Mouse (Mus musculus) spleen, postnatal 36 days (tissue): ENCODE results near the gene Msi2.

Experiments used
- DNase-seq, 2 experiments: peaks; one replicate each; pipeline ENCODE4 v3.0.0; 2022; ENCODE audit warnings: low spot score in 2 of 2, mixed read lengths in 1 of 2

Msi2 gene

DNA sequence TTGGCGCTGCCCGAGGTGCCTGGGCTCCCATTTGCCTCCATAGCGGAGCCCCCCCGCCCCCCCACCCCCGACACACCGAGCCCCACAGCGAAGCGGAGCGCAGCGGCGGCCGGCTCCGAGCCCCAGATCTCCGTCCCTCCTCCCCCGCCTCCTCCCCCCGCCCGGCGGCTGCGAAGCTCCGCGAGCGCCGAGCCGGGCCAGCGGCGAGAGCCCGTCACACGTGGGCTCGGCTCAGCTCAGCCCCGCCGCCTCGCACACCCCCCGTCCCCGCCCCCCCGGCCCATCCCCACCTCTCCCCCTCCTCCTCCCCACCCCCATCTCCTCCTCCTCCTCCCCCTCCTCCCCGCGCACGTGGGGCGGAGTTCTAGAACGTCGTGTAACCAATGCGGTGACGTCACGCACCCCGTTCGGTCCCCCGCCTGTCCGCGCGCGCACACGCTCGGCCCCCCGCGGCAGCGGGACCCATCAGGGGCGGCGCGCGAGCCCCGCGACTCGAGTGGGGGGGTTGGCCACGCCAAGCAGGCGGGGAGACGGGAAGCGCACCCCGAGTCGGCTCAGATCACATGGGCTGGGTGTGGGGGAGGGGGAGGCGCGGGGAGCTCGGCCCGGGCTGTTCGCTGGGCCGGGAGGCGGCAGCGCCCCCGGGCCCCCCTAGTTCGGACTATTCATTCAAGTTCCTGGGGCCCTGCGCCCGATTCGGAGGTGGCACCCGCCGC lies at the start of gene Msi2:
TSS of gene Msi2 (minus strand) at position 464 of the 716 bp plus-strand sequence.
- peak; percentile 90 to 93 for DNase-seq

DNA sequence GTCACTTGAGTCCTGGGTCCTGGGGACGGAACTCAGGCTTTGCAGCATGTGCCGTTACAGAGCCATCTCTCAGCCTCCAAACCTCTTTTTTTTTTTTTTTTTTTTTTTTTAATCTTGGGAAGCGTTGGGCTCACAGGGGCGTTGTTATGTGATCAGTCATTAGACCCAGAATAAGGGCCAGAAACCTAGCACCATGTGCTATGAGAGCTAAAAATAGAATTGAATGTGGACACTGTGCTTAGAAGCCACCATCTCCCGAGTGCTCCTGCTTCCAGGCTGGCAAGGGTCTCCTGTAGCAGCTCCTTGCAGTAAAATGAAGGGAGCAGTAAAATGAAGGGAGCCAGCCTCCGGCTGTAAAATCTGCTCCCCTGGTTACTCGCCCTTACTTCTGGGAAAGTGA lies 47.3 kb upstream of the Msi2 start:
- DNase-seq = no peak

DNA sequence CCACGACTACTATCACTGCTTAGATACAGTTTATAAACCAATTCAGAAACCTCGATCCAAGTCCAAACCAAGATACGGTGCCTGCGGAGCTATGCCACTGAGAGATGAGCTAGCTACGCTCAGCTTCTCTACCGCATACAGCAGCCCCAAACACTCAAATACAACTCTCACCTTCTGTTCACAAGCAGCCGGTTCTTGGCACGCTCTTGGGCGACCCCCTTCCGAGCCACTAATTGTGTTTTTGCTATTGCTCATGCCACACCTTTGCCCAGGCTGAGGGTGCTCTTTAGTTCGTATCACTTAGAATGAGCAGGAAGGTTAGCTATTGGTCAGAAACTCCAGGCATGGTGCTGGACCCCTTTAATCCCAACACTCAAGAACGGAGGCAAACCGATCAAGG lies 45.1 kb upstream of the Msi2 start:
- no peak for DNase-seq

DNA sequence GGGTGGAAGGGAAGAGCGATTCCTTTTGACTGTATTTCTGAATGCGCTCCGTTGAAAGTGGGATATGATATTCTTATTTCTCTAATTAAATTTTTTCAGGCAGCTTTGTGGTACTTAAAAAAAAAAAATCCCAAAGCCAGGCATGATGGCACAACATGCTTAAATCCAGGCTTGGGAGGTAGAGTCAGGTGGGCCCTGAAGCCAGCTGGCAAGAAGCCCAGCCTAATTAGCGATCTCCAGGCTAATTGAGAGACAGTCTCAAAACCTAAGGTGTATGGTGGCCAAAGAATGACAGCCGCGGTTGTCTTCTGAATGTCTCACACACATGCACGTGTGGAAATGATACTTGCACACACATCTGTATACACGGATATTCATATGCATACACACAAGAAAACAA lies 41.2 kb upstream of the Msi2 start:
- DNase-seq = no peak

DNA sequence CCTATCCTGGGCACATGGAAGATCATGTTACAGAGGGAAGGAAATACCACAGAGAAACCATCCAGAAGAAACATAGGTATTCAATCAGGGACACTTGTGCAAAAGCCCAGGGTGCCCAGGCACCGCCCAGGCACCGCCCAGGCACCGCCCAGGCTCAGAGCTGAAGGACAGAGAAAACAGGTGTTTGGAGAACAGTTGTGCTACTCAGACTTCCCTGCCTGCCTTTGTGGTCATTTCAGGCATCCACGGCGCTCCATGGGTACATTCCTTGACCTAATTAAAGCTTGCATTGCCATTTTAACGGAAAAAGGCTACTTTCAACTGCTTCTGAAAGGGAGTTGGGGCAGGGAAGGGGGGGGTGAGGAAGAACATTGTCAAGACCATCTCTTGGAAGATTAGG lies 40.1 kb upstream of the Msi2 start:
- no peak for DNase-seq

GRCm38 (mm10) chr11:88745306-88745705 lies 27.0 kb upstream of the Msi2 start:
- DNase-seq = no peak

DNA sequence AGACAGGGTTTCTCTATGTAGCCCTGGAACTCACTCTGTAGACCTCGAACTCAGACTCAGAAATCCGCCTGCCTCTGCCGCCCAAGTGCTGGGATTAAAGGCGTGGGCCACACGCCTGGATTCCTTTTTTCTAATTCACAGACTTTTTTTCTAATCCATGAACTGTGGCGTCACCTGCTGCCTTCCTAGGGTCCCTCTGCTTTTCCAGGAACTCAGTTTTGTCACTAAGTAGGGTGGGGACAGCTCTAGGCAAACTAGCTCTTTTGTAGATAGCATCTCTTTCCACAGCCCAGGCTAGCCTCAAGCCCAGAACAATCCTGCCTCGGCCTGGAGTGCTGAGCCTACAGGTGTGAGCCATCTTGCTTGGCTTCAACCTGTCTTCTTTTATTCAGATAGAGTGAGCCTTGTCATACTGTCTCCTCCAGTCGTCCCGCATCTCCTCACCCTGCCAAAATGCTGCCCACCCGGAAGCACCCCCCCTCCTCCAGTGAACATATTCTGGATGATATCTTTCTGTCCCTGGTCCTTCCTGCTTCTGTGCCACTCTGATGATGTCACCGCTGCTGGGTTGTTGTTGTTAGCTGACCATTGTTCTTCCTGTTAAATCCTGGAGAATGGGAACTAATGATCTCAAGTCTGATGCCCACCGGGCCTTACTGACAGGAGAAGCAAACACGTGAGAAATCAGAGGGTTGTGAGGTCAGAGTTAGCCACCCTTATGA lies 21.4 kb upstream of the Msi2 start:
- DNase-seq = no peak

DNA sequence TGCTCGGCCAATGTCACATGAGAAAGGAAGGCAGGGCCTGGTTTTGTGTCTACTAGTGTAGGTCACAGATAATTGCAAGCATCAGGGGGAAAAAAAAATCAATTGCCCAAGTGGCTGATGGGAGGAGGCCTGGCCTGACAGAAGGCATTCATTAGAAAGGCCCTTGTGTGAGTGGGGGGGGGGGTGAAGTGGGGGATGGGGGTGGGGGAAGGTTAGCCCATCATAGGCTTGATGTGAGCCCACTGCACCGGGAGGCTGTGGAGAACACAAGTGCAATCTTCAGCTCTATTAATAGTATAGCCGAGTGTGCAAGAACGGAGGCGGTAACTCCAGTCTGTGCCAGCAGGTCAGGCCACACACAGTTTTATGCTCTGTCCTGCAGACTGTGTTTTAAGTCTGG lies 11.1 kb upstream of the Msi2 start:
- no peak for DNase-seq

DNA sequence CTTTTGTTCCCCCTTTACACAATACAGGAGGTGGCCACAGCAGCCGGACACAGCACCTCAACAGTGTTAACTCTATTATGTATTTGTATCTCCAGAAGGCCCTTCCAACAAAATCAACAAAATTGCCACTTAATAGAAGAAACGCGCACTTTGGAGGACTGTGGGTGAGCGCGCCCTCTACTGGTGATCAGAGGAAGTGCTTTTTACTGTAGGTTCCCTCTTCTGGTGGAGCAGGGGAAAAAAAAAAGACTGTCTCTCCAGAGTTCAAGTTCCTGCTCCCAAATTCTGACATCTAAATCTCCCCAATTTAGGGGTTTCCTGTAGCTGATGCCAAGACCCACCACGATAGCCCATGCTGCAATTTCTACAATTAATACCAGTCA lies 10.2 kb upstream of the Msi2 start:
- peak; percentile 58 to 70 for DNase-seq

DNA sequence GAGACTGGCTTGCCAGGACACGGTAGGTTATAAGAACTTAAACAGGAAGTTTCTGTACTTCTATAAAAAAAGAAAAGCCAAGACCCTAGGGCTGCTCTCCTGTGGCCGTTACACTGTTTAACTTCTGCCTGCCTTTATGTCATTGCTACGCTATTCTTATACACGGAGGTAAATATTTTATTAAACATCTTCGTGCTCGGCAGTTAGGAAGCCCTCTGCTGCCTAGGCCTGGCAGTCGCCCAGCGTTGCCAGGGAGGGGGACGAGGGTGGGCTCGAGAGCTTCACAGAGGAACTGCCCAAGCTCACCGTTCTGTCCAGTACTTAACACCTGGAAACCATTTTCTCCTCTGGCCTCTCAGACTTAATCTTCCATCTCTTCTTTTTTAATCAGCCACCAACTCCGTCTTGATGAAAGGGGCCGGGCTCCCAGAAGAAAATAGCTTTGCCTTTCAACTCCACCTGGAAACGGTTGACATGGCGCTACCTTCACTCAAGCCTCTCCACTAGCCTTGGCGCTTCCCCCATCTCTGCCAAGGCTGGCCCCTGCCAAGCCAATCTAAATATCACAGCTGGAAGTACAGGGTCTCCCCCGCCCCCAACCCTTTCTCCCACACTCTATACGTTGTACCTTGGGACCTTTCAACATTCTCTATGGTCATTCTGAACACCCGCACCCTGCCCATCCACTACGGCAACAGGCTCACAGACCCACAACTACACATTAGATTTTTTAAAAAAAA lies 9.6 kb upstream of the Msi2 start:
- DNase-seq = no peak

DNA sequence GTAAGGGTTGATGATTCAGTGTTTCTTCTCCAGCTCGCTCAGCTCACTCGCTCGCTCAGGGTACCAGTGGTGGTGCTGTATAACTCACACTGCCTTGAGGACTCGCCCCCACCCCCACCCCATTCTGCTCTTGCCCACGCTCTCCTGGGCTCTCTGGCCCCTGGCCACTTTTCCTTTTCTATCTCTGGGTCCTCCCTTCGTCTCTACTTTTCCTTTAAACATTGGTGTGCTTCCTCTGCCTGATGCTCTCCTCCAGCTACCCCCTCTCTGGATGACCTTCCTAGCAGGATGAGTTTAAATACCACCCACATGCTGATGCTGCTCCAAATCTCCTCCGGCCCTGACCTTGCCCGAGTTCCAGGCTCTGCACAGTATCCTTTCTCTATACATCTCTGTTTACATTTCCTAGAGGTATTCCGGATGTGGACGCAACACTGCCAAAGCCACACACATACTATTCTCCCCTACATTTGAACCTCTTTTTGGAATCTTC lies 2.9 kb upstream of the Msi2 start:
- no peak for DNase-seq

DNA sequence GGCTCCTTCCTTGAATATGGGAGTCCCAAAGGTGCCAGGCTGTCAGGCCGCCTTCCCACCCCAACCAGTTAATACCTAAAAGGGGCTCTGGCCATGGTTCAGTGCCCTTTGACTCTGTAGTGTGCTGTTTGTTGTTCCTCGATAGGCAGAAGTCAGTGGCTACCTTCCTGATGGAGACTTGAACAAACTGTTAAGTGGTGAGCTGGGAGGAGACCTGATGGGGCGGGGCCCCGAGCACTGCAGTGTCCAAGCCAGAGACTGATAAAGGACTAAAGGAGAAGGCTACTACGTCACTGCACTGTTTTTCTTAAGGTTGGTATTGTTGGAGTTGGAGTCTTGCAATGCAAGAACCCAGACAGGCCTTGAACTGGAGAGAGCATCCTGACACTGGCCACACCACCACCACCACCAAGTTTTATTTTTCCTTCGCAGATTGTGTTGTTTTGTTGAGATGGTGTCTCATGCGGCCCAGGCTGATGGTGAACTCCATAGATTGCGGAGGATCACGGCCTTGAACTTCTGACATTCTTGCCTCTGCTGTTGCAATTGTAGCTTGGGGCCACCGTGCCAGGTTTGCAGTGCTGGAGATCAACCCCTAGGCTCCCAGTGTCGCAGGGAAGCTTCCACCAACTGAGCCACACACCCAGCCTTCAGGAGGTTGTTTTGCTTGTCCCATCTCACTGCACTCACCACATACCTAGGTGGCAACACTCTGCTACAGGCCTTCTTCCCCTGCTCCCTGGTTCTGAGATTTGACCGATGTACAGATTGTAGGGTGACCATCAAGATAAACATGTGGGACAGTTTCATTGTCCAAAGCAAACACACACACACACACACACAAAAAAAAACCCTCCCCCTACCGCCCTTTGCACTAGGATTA lies 2.2 kb upstream of the Msi2 start:
- no peak for DNase-seq

DNA sequence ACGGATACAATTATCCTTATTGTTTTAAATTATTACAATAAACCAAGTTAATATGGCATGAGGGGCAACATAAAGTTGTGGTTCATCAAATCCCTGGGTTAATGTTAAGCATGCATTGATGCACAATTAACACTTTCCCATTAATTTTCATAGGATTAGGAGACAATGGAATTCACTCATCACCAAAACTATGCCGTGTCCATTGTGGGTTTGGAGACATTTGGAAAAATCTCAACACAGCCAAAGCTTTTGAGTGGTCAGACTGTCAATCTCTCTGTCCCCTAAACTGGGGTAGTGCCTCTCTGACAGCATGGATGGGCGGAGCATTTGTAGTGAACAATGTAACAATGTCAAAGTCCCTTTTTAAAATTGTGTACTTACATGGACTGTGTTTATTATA lies 1.3 kb upstream of the Msi2 start:
- DNase-seq = no peak

DNA sequence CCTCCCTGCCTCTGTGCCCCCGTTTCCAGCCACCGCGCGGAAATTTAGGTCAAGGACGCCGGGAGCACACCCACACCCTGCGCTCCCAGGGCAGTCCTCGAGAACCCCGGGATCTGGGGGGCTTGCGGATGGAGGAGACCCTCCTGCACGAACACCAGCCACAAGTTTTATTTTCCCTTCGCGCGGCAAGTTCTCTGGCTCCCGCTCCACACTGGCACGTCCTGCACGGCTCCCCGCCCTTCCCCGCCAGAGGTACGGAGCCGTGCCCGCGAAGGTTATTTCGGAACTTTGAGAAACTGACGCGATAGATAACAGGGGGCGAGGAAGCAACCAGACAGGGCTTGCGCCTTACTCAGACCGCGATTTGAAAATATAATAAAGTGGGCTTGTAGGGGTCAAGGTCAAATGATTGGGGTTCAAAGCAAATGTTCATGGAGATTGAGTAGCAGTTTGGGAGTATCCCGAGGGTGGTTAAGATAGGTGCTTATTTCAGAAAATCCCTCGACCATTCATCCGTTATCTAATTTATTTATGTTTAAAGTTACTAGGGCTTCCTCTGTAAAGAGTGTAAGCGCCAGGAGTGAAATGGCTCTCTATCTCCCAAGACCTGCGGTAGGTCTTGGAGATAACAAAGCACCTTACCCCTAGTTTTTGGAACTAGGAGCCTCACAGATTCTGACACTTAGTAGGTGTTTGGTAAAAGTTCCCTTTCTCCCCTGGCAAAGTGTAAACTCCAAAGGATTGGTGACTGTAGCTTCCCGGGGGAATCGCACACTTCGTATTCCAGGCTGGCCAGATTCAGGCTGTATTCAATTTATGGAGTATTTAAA lies 668 bp upstream of the Msi2 start:
- peak in 1 of 2 experiments; percentile 48 for DNase-seq

DNA sequence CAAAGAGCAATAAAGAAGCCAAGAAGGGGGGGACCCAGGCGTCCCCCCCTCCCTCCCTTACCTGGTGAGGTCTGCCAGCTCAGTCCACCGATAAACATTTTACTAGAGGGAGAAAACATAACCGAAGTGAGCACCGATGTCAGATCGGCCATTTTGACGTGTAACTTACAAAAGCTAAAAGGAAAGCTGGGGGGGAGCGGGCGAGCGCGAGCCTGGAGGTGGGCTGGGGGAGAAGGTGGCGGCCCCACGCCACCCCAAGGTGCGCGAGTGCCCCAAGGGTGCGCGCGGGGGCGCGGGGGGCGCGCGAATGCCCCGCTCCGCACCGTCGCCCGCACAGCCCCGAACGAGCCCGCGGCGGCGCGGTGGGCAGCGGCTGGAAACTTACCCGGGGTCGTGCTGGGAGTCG lies 666 bp downstream of the Msi2 start:
- no peak for DNase-seq

- DNase-seq = no peak
Measured at GRCm38 (mm10) chr11:88717016-88717643, 1.2 kb downstream of the Msi2 start.

DNA sequence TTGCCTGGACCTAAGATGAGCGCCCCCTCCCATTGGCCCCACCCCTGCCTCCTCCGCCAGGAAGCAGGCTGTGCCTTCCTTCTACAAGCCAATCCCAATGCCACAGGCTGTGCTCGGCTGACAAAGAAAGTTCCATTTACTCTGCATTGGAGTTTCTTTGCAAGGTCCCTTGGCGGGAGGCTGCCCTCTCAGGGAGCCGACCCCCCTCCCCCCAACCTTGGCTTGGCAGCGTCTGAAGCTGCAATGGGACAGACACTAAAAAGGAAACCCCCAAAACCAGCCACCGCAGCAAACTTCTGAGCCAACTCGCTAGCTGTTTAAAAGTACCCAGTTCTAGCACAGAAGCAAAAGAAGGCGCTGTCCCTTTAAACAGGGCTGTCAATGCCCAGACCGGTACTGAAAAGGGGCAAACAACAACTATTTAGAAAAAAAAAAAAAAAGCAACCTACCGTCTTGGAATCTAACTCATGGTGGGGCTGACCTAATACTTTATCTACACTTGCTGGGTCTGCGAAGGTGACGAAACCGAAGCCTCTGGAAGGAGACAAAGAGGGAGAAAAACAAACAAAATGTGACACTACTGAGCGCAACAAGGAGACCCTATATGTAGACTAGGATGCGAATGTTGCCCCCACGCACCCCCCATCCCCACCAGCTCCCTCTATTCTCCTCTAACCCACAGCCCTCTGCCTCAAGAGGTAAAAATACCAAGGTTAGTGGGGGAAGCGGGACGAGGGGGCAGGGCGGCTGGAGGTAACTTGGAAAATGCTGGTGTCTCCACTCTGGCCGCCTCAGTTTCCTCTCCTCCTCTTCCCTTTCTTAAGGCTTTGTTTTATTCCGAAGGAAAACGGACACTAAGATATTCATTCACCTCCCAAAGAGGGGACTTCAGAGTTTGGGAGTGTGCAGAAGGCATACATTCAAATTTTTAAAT lies 2.0 kb downstream of the Msi2 start:
- DNase-seq = peak; percentile 23 to 33

GRCm38 (mm10) chr11:88715299-88715698 lies 3.0 kb downstream of the Msi2 start:
- no peak for DNase-seq

GRCm38 (mm10) chr11:88714127-88714526 lies 4.2 kb downstream of the Msi2 start:
- DNase-seq = no peak
